Mouse (Mus musculus): ENCODE data around the gene Exoc5. TPM values are rescaled to one million over a fixed set of nuclear protein-coding genes. Genes with fewer than 3 reads are reported as not detected.
A peak's percentile ranks its signal among the peaks of the same experiment; 100 is the strongest.

Gene Exoc5
- total and polyA plus RNA-seq, 3 experiments: 20.1 to 65.1 (median 38.9) TPM

DNA sequence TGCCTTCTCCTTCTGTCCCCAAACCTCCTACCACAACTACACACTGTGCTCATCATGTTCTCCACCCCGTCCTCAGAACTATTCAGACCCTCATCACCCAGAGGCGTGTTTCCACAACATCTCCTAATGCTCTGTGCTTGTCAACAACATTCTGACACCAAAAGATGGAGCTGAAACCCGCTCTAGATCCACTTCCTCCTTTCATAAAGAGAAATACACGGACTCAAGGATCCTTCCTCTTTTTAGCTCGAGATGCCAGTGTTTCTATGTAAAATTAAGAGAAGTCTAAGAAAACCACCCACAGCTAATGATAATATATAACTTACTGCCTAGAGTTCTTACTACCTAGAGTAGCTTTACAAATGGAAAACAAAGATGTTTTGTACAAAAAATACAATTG is 46.7 kb downstream of the Exoc5 start:
- Histone ChIP-seq H3K27me3 (replicated peaks) (no peaks in the 10 kb centered on the region), H3K9ac (ENCODE audit: insufficient read depth, low read depth) (no peak overlapping the region), H3K4me2 (ENCODE audit: insufficient read depth, low read depth, poor library complexity, severe bottlenecking) (no peak overlapping the region), H3K27ac (ENCODE audit: insufficient read depth, low read depth) (no peak overlapping the region), H3K4me3 (replicated peaks in 1 of 3; ENCODE audit: low read depth in 2 of 3, low read length in 2 of 3, poor library complexity in 1 of 3) (no peak overlapping the region), H3K79me2 (replicated peaks; ENCODE audit: control insufficient read depth, extremely low read depth, insufficient read depth, poor library complexity, severe bottlenecking) (no peaks in the 10 kb centered on the region), H3K9me3 (replicated peaks; ENCODE audit: low read length) (no peaks in the 10 kb centered on the region), H3K36me3 (replicated peaks in 1 of 2; ENCODE audit: control insufficient read depth in 1 of 2, insufficient read depth in 1 of 2, low read length in 1 of 2) (peaks cover 3 to 40% of the 10 kb centered on the region in 2 experiments), H3K4me1 (ENCODE audit: control insufficient read depth in 1 of 2, insufficient read depth in 2 of 2) (peaks cover 0 to 11% of the 10 kb centered on the region in 2 experiments; a peak in 2 of 4 replicates)
- dilution Hi-C loops (cut with MboI; ENCODE audit: extremely low pct_ligation_motif_present, extremely low pct_unique_long_range_greater_than_20kb, low sequenced_read_pairs): no loop called here
- TF ChIP-seq SIN3A (IDR thresholded peaks at IDR 0.05; ENCODE audit: low read length) (no peak), ZKSCAN1 (IDR thresholded peaks at IDR 0.05; ENCODE audit: borderline replicate concordance, low read depth, low read length) (no peak), ETS1 (conservative IDR thresholded peaks at IDR 0.05; ENCODE audit: low read depth, low read length) (no peak), UBTF (IDR thresholded peaks at IDR 0.05; ENCODE audit: low read depth, low read length) (no peak), NELFE (IDR thresholded peaks at IDR 0.05; ENCODE audit: low read depth, low read length) (no peak), MXI1 (IDR thresholded peaks at IDR 0.05; ENCODE audit: low read depth, low read length) (no peak), RAD21 (IDR thresholded peaks at IDR 0.05; ENCODE audit: low read depth, low read length) (no peak), GABPA (IDR thresholded peaks at IDR 0.05; ENCODE audit: insufficient replicate concordance, low read depth, low read length) (no peak)
- DNase-seq (ENCODE audit: extremely low read depth): peak; percentile 48
- in situ Hi-C loops (cut with MboI; ENCODE audit: low pct_ligation_motif_present, low pct_unique_long_range_greater_than_20kb, low sequenced_read_pairs): no loop called here

DNA sequence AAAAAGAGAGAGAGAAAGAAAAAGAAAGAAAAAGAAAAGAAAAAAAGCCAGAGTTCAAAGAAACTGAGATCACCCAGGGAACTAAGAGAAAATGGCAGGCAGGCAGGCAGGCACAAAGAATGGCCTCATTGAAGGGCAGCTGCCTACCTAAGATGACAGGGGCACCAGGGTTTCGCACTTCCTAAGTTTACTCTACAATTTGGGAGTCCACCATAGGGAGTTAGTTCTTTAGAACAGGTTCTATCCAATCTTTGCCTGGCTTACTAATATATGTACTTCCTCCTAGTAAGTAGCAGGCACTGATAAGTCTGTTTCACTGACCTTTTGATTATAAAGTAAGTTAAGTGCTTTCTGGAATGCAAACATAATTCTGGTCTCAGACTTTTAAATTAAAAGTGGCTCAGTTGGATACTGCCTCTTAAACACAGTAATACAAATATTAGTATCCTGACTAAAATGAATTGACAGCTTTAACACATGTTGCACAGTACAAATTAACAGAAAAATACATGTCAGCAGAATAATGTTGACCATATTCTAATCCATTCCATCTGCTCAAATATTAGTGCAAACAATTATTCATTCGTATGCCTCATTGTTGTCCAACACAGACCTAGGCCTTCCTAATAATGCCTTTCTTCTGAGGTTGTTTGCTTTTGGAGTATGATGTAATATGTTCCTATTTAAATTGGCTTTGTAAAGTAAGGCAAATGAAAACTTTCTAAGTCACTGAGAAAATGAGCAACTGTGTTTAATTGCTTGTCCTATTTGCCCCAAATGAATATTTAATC is 57.9 kb downstream of the Exoc5 start:
- H3K9ac ChIP-seq (ENCODE audit: insufficient read depth, low read depth): no peak overlapping the region
- no peak for DNase-seq (ENCODE audit: extremely low read depth)
- in situ Hi-C loops (cut with MboI; ENCODE audit: low pct_ligation_motif_present, low pct_unique_long_range_greater_than_20kb, low sequenced_read_pairs) (no loop called here), dilution Hi-C loops (cut with MboI; ENCODE audit: extremely low pct_ligation_motif_present, extremely low pct_unique_long_range_greater_than_20kb, low sequenced_read_pairs) (no loop called here)
- no peaks in the 10 kb centered on the region for H3K79me2 ChIP-seq (replicated peaks; ENCODE audit: control insufficient read depth, extremely low read depth, insufficient read depth, poor library complexity, severe bottlenecking)
- H3K9me3 ChIP-seq (replicated peaks; ENCODE audit: low read length): no peaks in the 10 kb centered on the region
- peaks cover 0 to 13% of the 10 kb centered on the region in 2 experiments for H3K36me3 ChIP-seq (replicated peaks in 1 of 2; ENCODE audit: control insufficient read depth in 1 of 2, insufficient read depth in 1 of 2, low read length in 1 of 2)
- H3K27ac ChIP-seq (ENCODE audit: insufficient read depth, low read depth): no peak overlapping the region
- no peak overlapping the region for H3K4me3 ChIP-seq (replicated peaks in 1 of 3; ENCODE audit: low read depth in 2 of 3, low read length in 2 of 3, poor library complexity in 1 of 3)
- H3K27me3 ChIP-seq (replicated peaks): no peaks in the 10 kb centered on the region
- no peak overlapping the region for H3K4me2 ChIP-seq (ENCODE audit: insufficient read depth, low read depth, poor library complexity, severe bottlenecking)
- TF ChIP-seq NRF1 (IDR thresholded peaks at IDR 0.05; ENCODE audit: low read depth, low read length) (no peak), NELFE (IDR thresholded peaks at IDR 0.05; ENCODE audit: low read depth, low read length) (no peak), MAZ (IDR thresholded peaks at IDR 0.05; ENCODE audit: low read depth, low read length) (no peak), RCOR1 (conservative IDR thresholded peaks at IDR 0.05; ENCODE audit: low read depth, low read length) (no peak), PAX5 (IDR thresholded peaks at IDR 0.05; ENCODE audit: low read length) (no peak), ETS1 (conservative IDR thresholded peaks at IDR 0.05; ENCODE audit: low read depth, low read length) (no peak), MAFK (IDR thresholded peaks at IDR 0.05; ENCODE audit: insufficient replicate concordance, low read length) (no peak), SMC3 (IDR thresholded peaks at IDR 0.05; ENCODE audit: low read depth, low read length) (no peak), HCFC1 (IDR thresholded peaks at IDR 0.05; ENCODE audit: low read depth, low read length) (no peak), EP300 (IDR thresholded peaks at IDR 0.05; ENCODE audit: low read length) (no peak), RAD21 (IDR thresholded peaks at IDR 0.05; ENCODE audit: low read depth, low read length) (no peak), MAX (IDR thresholded peaks at IDR 0.05; ENCODE audit: low read length) (no peak), MXI1 (IDR thresholded peaks at IDR 0.05; ENCODE audit: low read depth, low read length) (no peak), JUN (IDR thresholded peaks at IDR 0.05; ENCODE audit: insufficient read depth, low read depth, low read length) (no peak), ZKSCAN1 (IDR thresholded peaks at IDR 0.05; ENCODE audit: borderline replicate concordance, low read depth, low read length) (no peak), CTCF (conservative IDR thresholded peaks at IDR 0.05 in 1 of 2, IDR thresholded peaks at IDR 0.05 in 1 of 2; ENCODE audit: low read depth in 2 of 2, low read length in 2 of 2) (no peak), GABPA (IDR thresholded peaks at IDR 0.05; ENCODE audit: insufficient replicate concordance, low read depth, low read length) (no peak), BHLHE40 (IDR thresholded peaks at IDR 0.05; ENCODE audit: low read depth, low read length) (no peak), ELF1 (IDR thresholded peaks at IDR 0.05; ENCODE audit: low read depth, low read length) (no peak)
- H3K4me1 ChIP-seq (ENCODE audit: control insufficient read depth in 1 of 2, insufficient read depth in 2 of 2): no peaks in the 10 kb centered on the region
